Mouse (Mus musculus): Measurements from ENCODE around the gene Arpc2. TPM values are rescaled to one million over a fixed set of nuclear protein-coding genes. Genes with fewer than 3 reads are reported as not detected.

The Arpc2 gene
- polyA plus RNA-seq, 1 experiment, result 214 TPM

DNA sequence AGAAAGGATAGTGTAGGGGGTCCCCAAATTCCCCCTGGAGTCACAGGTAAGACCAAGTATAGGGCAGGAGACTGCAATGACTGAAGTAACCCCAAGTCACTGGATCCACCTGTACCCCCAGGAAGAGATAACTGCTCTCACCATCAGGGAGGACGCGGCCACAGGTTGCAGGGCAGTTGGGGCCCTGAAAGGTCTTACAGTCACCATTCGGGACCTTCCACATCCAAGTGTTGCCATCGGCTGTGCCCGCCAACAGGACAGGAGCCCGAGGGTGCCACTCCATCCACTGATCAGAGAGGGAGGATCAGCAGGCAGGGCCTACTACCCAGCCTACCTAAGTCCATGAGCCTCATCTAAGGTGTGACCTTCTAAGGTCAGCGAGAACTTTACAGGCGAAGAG is 46.0 kb downstream of the Arpc2 start:
- H3ac ChIP-seq (ENCODE audit: control insufficient read depth, insufficient read length), result no peak overlapping the region
- no peak overlapping the region for H3K4me2 ChIP-seq (ENCODE audit: low read depth)
- TF ChIP-seq USF1 (IDR thresholded peaks at IDR 0.05; ENCODE audit: low read depth) (no peak), TCF3 (IDR thresholded peaks at IDR 0.05; ENCODE audit: insufficient read length, low read depth) (no peak), REST (IDR thresholded peaks at IDR 0.05; ENCODE audit: insufficient read depth, insufficient read length) (no peak), MYOD1 (IDR thresholded peaks at IDR 0.05; ENCODE audit: control insufficient read depth in 1 of 3, insufficient read length in 2 of 3, low read depth in 2 of 3) (no peak), POLR2A (IDR thresholded peaks at IDR 0.05; ENCODE audit: insufficient read length, low read depth) (no peak), SRF (IDR thresholded peaks at IDR 0.05; ENCODE audit: control insufficient read depth, insufficient read length, low read depth) (no peak), TCF12 (IDR thresholded peaks at IDR 0.05; ENCODE audit: insufficient read depth, poor library complexity, severe bottlenecking) (no peak)
- H3K79me2 ChIP-seq (ENCODE audit: control insufficient read depth, insufficient read depth), result peaks cover 11% of the 10 kb centered on the region
- no peak overlapping the region for H3K4me3 ChIP-seq
- H3K27me3 ChIP-seq (ENCODE audit: control insufficient read depth, insufficient read depth, insufficient read length), result no peaks in the 10 kb centered on the region
- H3K36me3 ChIP-seq (ENCODE audit: control insufficient read depth, insufficient read depth), result peaks cover 23% of the 10 kb centered on the region

DNA sequence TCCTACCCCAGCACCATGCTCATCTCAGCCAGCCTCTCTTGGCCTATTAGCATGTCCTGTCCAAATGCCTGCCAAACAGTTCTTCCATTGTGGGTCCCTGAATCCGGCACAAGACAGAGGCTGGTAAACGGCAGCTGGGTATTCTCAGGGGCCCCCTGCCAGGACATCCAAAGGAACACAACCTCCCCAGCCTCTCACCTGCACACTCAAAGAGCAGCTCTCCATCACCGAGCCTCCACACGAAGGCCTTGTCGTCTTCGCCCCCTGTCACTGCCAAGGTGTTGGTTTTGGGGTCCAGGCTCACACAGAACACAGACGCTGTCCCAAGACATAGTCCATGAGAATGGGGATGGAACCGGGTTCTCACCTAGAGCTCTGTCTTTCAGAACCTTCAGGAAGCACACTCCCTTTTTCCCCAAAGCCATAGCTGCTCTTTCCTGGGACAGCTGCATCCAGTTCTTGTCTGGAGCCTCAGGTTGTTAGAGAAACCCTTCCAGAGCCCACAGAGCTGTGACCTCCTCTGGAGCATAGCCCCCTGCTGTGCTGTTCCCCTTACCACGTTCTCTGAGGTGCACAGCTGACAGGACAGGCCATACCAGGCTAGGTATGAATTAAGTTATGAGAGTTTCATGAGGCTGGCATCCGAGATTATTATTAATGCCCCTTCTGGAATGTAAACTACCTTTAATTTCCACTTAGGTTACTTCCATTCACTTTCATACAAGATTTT is 47.2 kb downstream of the Arpc2 start:
- TF ChIP-seq E2F4 (IDR thresholded peaks at IDR 0.05; ENCODE audit: insufficient read depth) (no peak), POLR2A (IDR thresholded peaks at IDR 0.05; ENCODE audit: insufficient read length, low read depth) (no peak), TCF3 (IDR thresholded peaks at IDR 0.05; ENCODE audit: insufficient read length, low read depth) (no peak), REST (IDR thresholded peaks at IDR 0.05; ENCODE audit: insufficient read depth, insufficient read length) (no peak), MAX (IDR thresholded peaks at IDR 0.05; ENCODE audit: low read depth) (no peak), MYOG (IDR thresholded peaks at IDR 0.05; ENCODE audit: control insufficient read depth in 1 of 3, insufficient read depth in 1 of 3, insufficient read length in 2 of 3, low read depth in 2 of 3) (no peak), MYOD1 (IDR thresholded peaks at IDR 0.05; ENCODE audit: control insufficient read depth in 1 of 3, insufficient read length in 2 of 3, low read depth in 2 of 3) (no peak), CEBPB (IDR thresholded peaks at IDR 0.05; ENCODE audit: insufficient read depth, poor library complexity, severe bottlenecking) (no peak), USF1 (IDR thresholded peaks at IDR 0.05; ENCODE audit: low read depth) (no peak), SRF (IDR thresholded peaks at IDR 0.05; ENCODE audit: control insufficient read depth, insufficient read length, low read depth) (no peak), TCF12 (IDR thresholded peaks at IDR 0.05; ENCODE audit: insufficient read depth, poor library complexity, severe bottlenecking) (no peak), POLR2AphosphoS2 (IDR thresholded peaks at IDR 0.05; ENCODE audit: insufficient read length, low read depth) (no peak)
- peak overlapping the region; percentile 81 for H3K4me3 ChIP-seq
- peaks cover 23% of the 10 kb centered on the region for H3K36me3 ChIP-seq (ENCODE audit: control insufficient read depth, insufficient read depth)
- H3K79me2 ChIP-seq (ENCODE audit: control insufficient read depth, insufficient read depth), result peaks cover 11% of the 10 kb centered on the region
- H3K4me2 ChIP-seq (ENCODE audit: low read depth), result no peak overlapping the region
- no peaks in the 10 kb centered on the region for H3K27me3 ChIP-seq (ENCODE audit: control insufficient read depth, insufficient read depth, insufficient read length)
- no peak overlapping the region for H3ac ChIP-seq (ENCODE audit: control insufficient read depth, insufficient read length)

DNA sequence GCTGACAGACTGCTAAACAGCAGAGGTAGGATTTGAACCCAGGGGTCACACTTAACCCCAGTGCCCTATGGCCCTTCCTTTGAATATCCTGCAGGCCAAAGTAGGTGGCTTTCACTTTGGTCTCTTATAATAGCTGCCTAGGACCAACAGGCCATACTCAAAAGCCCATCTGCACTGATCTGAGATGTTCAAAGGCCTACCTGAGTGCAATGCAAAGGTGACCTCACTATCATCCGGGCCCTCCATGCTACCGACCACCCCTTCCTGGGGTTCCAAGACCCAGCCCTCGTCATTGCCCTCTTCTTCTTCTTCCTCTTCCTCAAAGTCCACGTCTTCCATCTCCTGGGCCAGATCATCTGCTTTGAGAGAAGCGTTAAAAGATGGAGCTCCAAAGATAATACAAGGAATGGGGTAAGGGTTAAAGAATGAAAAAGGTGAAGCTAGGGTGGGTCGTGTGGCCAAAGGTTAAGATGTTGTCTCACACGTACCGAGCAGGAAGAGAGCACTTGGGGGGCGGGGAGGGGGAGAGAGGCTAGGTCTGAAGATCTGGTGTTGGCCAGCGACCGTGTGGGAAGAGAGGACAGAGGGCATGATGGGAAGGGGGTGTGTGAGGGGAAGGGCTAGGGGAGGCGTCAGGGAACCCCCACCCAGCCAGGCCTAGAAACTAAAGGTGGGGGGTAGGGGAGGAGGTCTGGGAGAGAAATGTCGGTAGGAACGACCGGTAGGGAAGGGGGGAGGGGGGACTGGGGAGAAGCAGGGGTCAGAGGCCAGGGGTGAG is 48.0 kb downstream of the Arpc2 start:
- peaks cover 31% of the 10 kb centered on the region for H3K36me3 ChIP-seq (ENCODE audit: control insufficient read depth, insufficient read depth)
- no peaks in the 10 kb centered on the region for H3K27me3 ChIP-seq (ENCODE audit: control insufficient read depth, insufficient read depth, insufficient read length)
- peak overlapping the region; percentile 81 for H3K4me3 ChIP-seq
- peak overlapping the region; percentile 19 for H3ac ChIP-seq (ENCODE audit: control insufficient read depth, insufficient read length)
- H3K4me2 ChIP-seq (ENCODE audit: low read depth), result peak overlapping the region; percentile 91
- TF ChIP-seq CEBPB (IDR thresholded peaks at IDR 0.05; ENCODE audit: insufficient read depth, poor library complexity, severe bottlenecking) (no peak), REST (IDR thresholded peaks at IDR 0.05; ENCODE audit: insufficient read depth, insufficient read length) (peak; percentile 37), USF1 (IDR thresholded peaks at IDR 0.05; ENCODE audit: low read depth) (no peak)
- H3K79me2 ChIP-seq (ENCODE audit: control insufficient read depth, insufficient read depth), result peaks cover 11% of the 10 kb centered on the region

DNA sequence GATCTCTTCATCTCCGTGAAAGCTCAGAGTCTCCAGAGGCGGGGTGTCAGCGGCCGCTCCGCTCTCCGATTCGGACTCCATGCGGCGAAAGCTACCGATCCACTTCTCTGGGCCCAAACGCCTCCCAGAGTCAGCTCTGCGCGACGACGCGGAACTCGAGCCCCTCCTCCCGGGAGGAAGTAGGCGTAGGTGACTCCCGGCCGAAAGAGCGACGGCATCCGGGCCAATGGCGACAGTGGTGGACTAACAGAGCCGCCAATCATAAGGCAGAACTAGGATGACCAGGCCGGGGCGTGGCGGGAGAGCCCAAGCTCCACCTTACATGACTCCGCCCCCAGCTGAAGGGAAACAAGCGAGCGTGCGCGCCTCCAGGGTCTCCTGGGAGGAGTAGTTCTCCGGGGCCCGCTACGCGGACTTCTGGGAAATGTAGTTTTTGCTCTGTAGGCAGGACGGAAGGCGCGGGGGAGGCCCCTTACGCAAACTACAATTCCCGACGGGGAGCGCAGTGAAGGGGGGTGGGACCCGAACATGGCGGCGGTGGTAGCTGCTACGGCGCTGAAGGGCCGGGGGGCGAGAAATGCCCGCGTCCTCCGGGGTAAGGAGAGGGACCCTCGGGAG is 48.8 kb downstream of the Arpc2 start, which contains the start of the genes Aamp and Pnkd:
TSS of gene Aamp (minus strand) at position 196 of the 618 bp plus-strand sequence.
TSS of gene Pnkd (plus strand) at position 388 of the 618 bp plus-strand sequence.
- H3K27me3 ChIP-seq (ENCODE audit: control insufficient read depth, insufficient read depth, insufficient read length), result no peaks in the 10 kb centered on the region
- H3K79me2 ChIP-seq (ENCODE audit: control insufficient read depth, insufficient read depth), result peaks cover 11% of the 10 kb centered on the region
- H3ac ChIP-seq (ENCODE audit: control insufficient read depth, insufficient read length), result peak within 1 kb of the TSS; percentile 19
- H3K4me3 ChIP-seq, result peak within 1 kb of the TSS; percentile 81
- H3K4me2 ChIP-seq (ENCODE audit: low read depth), result peak within 1 kb of the TSS; percentile 95
- no peak for TF ChIP-seq MAX (IDR thresholded peaks at IDR 0.05; ENCODE audit: low read depth)
- no peak for TF ChIP-seq MYOD1 (IDR thresholded peaks at IDR 0.05; ENCODE audit: control insufficient read depth in 1 of 3, insufficient read length in 2 of 3, low read depth in 2 of 3)
- no peak for TF ChIP-seq TCF12 (IDR thresholded peaks at IDR 0.05; ENCODE audit: insufficient read depth, poor library complexity, severe bottlenecking)
- no peak for TF ChIP-seq MYOG (IDR thresholded peaks at IDR 0.05; ENCODE audit: control insufficient read depth in 1 of 3, insufficient read depth in 1 of 3, insufficient read length in 2 of 3, low read depth in 2 of 3)
- TF ChIP-seq USF1 (IDR thresholded peaks at IDR 0.05; ENCODE audit: low read depth), result no peak
- TF ChIP-seq POLR2AphosphoS2 (IDR thresholded peaks at IDR 0.05; ENCODE audit: insufficient read length, low read depth), result peak; percentile 51
- TF ChIP-seq CEBPB (IDR thresholded peaks at IDR 0.05; ENCODE audit: insufficient read depth, poor library complexity, severe bottlenecking), result no peak
- no peak for TF ChIP-seq TCF3 (IDR thresholded peaks at IDR 0.05; ENCODE audit: insufficient read length, low read depth)
- TF ChIP-seq POLR2A (IDR thresholded peaks at IDR 0.05; ENCODE audit: insufficient read length, low read depth), result peak; percentile 68
- peak; percentile 68 for TF ChIP-seq SRF (IDR thresholded peaks at IDR 0.05; ENCODE audit: control insufficient read depth, insufficient read length, low read depth)
- no peak for TF ChIP-seq REST (IDR thresholded peaks at IDR 0.05; ENCODE audit: insufficient read depth, insufficient read length)
- TF ChIP-seq E2F4 (IDR thresholded peaks at IDR 0.05; ENCODE audit: insufficient read depth), result no peak
- peaks cover 39% of the 10 kb centered on the region for H3K36me3 ChIP-seq (ENCODE audit: control insufficient read depth, insufficient read depth)

Data from myocyte (in vitro differentiated cells).